Mouse (Mus musculus): ENCODE data around the gene Setdb1. TPM values are rescaled to one million over a fixed set of nuclear protein-coding genes. Genes with fewer than 3 reads are reported as not detected.

Gene Setdb1
- polyA plus RNA-seq, 1 experiment from 2014 or later = 68.7 TPM

DNA sequence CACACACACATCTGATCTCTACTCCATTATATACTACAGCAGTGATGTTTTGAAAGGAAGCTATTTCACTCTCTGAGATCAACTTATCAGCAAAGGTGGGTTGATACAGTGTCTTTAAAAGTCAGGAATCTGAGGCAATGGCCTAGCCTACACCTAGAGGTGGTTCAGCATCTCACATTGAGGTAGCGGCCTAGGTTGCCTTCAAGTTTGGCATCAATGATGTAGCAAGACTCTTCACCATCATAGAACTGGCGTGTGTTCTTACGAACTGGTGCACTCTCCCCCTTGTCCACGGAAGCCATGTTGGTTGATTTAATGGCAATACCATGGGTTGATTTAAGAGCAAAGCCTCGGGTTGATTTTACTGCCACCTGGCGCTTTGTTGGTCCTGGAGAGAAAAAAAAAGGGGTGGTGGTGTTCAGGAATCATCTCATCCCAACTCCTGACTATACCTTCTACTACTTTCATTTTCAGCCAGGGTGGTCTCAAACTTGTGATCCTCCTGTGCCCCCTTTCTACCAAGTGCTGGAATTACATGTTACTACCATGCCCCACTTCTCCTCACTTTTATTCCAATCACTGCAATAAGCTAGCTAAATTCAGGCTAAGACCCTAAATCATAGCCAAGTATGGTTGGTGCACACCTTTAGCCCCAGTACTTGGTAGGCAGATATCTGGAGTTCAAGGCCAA, 32.4 kb downstream of the Setdb1 start:
- no peak overlapping the region for H3K4me2 ChIP-seq (ENCODE audit: low read depth)
- no peaks in the 10 kb centered on the region for H3K27me3 ChIP-seq (ENCODE audit: control insufficient read depth, insufficient read depth, low read length)
- H3K36me3 ChIP-seq (ENCODE audit: control insufficient read depth, insufficient read depth, low read length) = peaks cover 35% of the 10 kb centered on the region
- H3K27ac ChIP-seq (ENCODE audit: low read depth, low read length) = no peak overlapping the region
- no peaks in the 10 kb centered on the region for H3K4me1 ChIP-seq (ENCODE audit: control insufficient read depth, insufficient read depth, low read length)
- no peak overlapping the region for H3K9ac ChIP-seq (ENCODE audit: low read length)
- DNase-seq (ENCODE audit: low spot score) (no peak), ATAC-seq (ENCODE audit: insufficient read depth, low FRiP score, low TSS enrichment) (no peak)
- H3K9me3 ChIP-seq (ENCODE audit: control insufficient read depth, low read length) = no peaks in the 10 kb centered on the region
- WGBS = 90% methylated on average over 6 of the region's 6 CpGs
- H3K4me3 ChIP-seq (ENCODE audit: low read depth, low read length) = no peak overlapping the region

DNA sequence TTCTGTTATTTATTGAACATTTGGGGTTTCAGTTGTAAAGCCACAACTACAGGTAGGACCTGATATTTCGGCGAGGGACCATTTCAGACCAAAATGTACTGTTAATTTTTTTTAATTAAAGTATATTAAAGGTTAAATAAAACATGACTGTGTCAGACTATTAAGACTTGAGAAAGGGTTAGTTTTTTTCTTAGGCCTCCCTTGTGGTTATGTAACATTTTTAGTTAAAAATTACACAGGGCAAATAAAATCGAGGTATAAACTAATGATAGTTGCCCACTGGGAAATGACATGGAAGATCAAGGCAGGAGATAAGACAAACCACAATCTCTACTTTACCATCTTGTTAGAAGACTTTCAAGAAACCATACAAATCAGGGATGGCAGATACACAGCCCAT, 33.6 kb downstream of the Setdb1 start:
- Histone ChIP-seq H3K9ac (ENCODE audit: low read length) (no peak overlapping the region), H3K27me3 (ENCODE audit: control insufficient read depth, insufficient read depth, low read length) (no peaks in the 10 kb centered on the region), H3K9me3 (ENCODE audit: control insufficient read depth, low read length) (no peaks in the 10 kb centered on the region), H3K27ac (ENCODE audit: low read depth, low read length) (no peak overlapping the region), H3K36me3 (ENCODE audit: control insufficient read depth, insufficient read depth, low read length) (peaks cover 35% of the 10 kb centered on the region), H3K4me1 (ENCODE audit: control insufficient read depth, insufficient read depth, low read length) (peaks cover 3% of the 10 kb centered on the region; the same call in 1 of the 2 replicates), H3K4me3 (ENCODE audit: low read depth, low read length) (no peak overlapping the region), H3K4me2 (ENCODE audit: low read depth) (no peak overlapping the region)
- WGBS = 91% methylated on average over 3 of the region's 3 CpGs
- DNase-seq (ENCODE audit: low spot score) = no peak
- ATAC-seq (ENCODE audit: insufficient read depth, low FRiP score, low TSS enrichment) = no peak

DNA sequence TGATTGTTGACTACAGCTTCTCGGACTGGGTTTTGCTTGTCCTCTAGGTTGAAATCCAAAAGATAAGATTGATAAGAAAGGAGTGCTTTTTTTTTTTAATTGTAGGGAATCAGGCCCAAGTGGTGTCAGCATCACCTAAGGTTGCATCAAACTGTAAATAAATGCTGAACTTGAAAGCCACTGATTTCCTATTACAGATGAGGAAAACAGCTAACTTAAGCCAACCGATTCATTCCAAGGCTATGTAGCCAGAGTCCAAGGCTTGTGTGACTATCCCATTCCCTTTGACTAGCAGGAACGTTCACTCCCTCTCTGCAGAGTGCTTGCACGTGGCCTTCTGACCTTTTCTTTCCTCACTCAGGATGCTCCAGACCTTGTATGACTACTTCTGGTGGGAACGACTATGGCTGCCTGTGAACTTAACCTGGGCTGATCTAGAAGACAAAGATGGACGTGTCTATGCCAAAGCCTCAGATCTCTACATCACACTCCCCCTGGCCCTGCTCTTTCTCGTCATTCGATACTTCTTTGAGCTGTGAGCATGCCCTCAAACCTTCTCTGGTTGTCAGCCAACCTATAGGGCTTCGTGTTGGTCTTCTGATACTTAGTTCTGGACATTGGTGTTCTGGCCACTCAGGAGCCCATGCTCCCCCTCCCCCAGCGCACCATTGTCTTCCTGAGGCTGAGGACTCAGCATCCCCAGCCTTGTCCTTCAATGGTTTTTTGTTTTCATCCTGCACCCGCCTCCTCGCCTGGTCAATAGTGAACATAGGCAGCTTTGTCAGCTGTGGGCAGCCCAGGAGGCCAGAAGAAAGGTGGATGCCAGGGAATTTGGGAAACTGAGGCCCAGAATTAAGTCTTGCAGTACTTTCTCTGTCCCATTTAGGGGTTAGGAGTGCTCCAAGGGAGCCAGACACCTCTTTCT, 37.0 kb downstream of the Setdb1 start:
- peaks cover 23% of the 10 kb centered on the region for H3K36me3 ChIP-seq (ENCODE audit: control insufficient read depth, insufficient read depth, low read length)
- no peak for DNase-seq (ENCODE audit: low spot score)
- no peak overlapping the region for H3K4me3 ChIP-seq (ENCODE audit: low read depth, low read length)
- H3K27me3 ChIP-seq (ENCODE audit: control insufficient read depth, insufficient read depth, low read length) = no peaks in the 10 kb centered on the region
- no peak for ATAC-seq (ENCODE audit: insufficient read depth, low FRiP score, low TSS enrichment)
- H3K4me1 ChIP-seq (ENCODE audit: control insufficient read depth, insufficient read depth, low read length) = peaks cover 18% of the 10 kb centered on the region; the same call in 1 of the 2 replicates
- H3K9ac ChIP-seq (ENCODE audit: low read length) = no peak overlapping the region
- 78% methylated on average over 12 of the region's 12 CpGs for WGBS
- no peak overlapping the region for H3K27ac ChIP-seq (ENCODE audit: low read depth, low read length)
- no peak overlapping the region for H3K4me2 ChIP-seq (ENCODE audit: low read depth)
- H3K9me3 ChIP-seq (ENCODE audit: control insufficient read depth, low read length) = no peaks in the 10 kb centered on the region

DNA sequence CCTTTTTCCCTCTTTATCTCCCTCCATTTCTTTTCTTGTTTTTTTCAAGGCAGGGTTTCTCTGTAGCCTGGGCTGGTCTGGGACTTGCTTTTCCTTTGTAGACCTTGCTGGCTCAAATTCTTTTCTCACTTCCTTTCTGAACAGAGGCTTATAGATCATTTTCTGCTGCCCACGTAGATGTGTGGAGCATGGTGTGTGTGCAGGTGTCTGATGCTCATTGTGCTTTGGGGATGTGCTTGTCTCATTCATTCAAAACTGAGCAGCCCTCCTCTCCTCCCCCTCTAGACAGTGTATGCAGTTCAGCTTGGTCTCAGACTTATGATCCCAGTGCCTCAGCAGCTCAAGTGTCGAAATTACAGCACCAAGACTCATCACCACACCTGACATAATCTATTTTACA, 37.9 kb downstream of the Setdb1 start:
- Histone ChIP-seq H3K36me3 (ENCODE audit: control insufficient read depth, insufficient read depth, low read length) (peaks cover 17% of the 10 kb centered on the region), H3K4me1 (ENCODE audit: control insufficient read depth, insufficient read depth, low read length) (peaks cover 18% of the 10 kb centered on the region; the same call in 1 of the 2 replicates), H3K9me3 (ENCODE audit: control insufficient read depth, low read length) (no peaks in the 10 kb centered on the region), H3K9ac (ENCODE audit: low read length) (no peak overlapping the region), H3K4me3 (ENCODE audit: low read depth, low read length) (no peak overlapping the region), H3K27ac (ENCODE audit: low read depth, low read length) (no peak overlapping the region), H3K4me2 (ENCODE audit: low read depth) (no peak overlapping the region), H3K27me3 (ENCODE audit: control insufficient read depth, insufficient read depth, low read length) (no peaks in the 10 kb centered on the region)
- DNase-seq (ENCODE audit: low spot score) = no peak
- no peak for ATAC-seq (ENCODE audit: insufficient read depth, low FRiP score, low TSS enrichment)
- WGBS = 75% methylated on average over 2 of the region's 2 CpGs

DNA sequence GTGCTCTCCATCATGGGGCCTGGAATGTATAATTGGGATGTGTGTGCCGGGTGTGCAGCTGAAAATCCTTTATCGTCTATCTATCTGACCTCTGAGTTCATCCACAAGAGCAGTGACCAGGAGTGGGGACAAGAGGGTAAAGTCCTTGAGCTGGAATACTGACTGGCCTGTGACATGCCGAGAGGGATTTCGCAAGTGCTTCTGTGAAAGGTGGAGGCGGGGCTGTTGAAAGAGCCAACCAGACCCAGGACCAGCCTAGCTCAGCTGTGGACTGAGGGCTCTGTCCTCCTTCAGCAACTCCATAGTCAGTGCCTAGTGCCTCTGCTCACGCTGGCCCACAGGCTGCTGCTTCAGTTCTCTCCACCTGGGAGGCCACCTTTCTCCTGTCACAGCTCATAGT, 38.5 kb downstream of the Setdb1 start:
- H3K9ac ChIP-seq (ENCODE audit: low read length) = no peak overlapping the region; the same call in 1 of the 2 replicates
- no peaks in the 10 kb centered on the region for H3K27me3 ChIP-seq (ENCODE audit: control insufficient read depth, insufficient read depth, low read length)
- ATAC-seq (ENCODE audit: insufficient read depth, low FRiP score, low TSS enrichment) (no peak), DNase-seq (ENCODE audit: low spot score) (no peak)
- no peak overlapping the region for H3K4me3 ChIP-seq (ENCODE audit: low read depth, low read length)
- H3K4me2 ChIP-seq (ENCODE audit: low read depth) = no peak overlapping the region
- WGBS = 45% methylated on average over 6 of the region's 6 CpGs
- no peaks in the 10 kb centered on the region for H3K9me3 ChIP-seq (ENCODE audit: control insufficient read depth, low read length)
- peaks cover 13% of the 10 kb centered on the region for H3K36me3 ChIP-seq (ENCODE audit: control insufficient read depth, insufficient read depth, low read length)
- H3K27ac ChIP-seq (ENCODE audit: low read depth, low read length) = no peak overlapping the region
- peaks cover 18% of the 10 kb centered on the region; the same call in 1 of the 2 replicates for H3K4me1 ChIP-seq (ENCODE audit: control insufficient read depth, insufficient read depth, low read length)

DNA sequence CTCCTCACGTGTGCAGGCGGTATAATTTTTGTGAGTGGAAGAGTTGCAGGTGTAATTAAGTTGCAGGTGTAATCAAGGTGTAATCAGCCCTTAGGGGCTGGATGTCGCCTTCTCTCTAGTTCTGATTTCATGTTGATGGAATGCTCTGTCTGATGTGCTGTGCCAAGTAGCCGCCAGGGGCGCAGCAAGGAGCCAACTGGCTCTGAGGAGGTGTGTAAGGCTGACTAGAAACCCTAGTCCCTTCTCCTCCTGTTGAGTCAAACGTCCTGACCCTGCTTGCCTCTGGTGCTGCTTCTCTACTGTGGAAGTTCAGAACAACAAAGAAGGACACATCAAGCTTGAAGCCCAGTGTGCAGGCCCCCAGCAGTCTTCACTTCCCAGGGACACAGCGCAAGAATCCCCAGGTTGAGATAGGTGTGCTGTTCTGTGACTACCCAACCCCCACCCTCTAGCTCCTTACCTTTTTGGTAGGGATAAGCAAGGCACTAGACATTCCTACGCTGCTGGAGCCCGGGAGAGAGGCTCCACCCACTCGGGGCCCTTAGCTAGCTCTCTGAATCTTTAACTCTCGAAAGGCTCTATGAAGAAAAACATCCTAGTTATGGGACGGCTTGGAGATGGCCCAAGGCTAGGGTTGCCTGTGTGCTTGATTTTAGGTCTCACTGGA, 39.5 kb downstream of the Setdb1 start:
- Histone ChIP-seq H3K9me3 (ENCODE audit: control insufficient read depth, low read length) (no peaks in the 10 kb centered on the region), H3K9ac (ENCODE audit: low read length) (no peak overlapping the region), H3K4me3 (ENCODE audit: low read depth, low read length) (no peak overlapping the region), H3K27ac (ENCODE audit: low read depth, low read length) (no peak overlapping the region), H3K4me1 (ENCODE audit: control insufficient read depth, insufficient read depth, low read length) (peaks cover 18% of the 10 kb centered on the region; the same call in 1 of the 2 replicates), H3K4me2 (ENCODE audit: low read depth) (no peak overlapping the region), H3K36me3 (ENCODE audit: control insufficient read depth, insufficient read depth, low read length) (peaks cover 12% of the 10 kb centered on the region), H3K27me3 (ENCODE audit: control insufficient read depth, insufficient read depth, low read length) (no peaks in the 10 kb centered on the region)
- ATAC-seq (ENCODE audit: insufficient read depth, low FRiP score, low TSS enrichment) (no peak), DNase-seq (ENCODE audit: low spot score) (peak; percentile 67)
- WGBS = 21% methylated on average over 12 of the region's 12 CpGs

DNA sequence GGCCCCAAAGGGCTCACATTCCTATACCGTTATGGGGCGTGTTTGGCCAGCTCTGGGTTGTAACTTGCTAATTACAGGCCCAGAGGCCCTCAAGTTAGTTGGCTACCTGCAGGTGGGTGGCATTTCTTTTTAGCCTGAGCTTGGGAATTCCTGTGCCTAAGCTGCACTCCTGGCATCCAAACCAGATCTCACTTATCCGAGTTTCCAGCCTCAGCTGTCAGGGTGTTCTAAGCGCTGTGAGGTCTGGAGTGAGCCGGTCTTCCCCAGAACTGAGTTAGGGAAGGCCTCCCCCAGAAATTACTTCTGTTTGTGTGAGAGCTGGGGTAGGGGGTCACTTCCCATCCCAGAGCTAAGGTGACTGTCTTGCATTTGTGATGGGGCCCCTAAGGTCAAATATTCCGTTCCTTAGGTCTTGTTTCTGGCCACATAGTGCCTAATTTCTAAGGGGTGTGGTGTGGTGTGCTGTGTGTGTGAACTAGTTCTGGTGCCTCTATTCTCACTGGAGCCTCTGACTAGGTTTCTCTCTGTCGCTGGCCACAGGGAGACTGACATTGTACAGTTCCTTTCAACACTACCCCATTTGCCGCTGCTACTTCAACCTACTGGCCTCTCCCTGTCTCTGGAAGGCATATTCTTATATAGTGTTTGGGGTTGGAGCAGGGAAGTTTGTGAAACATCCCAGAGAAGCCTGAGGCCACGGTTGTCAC, 41.0 kb downstream of the Setdb1 start:
- 13% methylated on average over 9 of the region's 9 CpGs for WGBS
- Histone ChIP-seq H3K4me3 (ENCODE audit: low read depth, low read length) (peak overlapping the region; percentile 80), H3K9ac (ENCODE audit: low read length) (peak overlapping the region; percentile 97), H3K27me3 (ENCODE audit: control insufficient read depth, insufficient read depth, low read length) (no peaks in the 10 kb centered on the region), H3K9me3 (ENCODE audit: control insufficient read depth, low read length) (no peaks in the 10 kb centered on the region), H3K4me2 (ENCODE audit: low read depth) (peak overlapping the region; percentile 68), H3K27ac (ENCODE audit: low read depth, low read length) (peak overlapping the region; percentile 89; the same call in 1 of the 2 replicates), H3K36me3 (ENCODE audit: control insufficient read depth, insufficient read depth, low read length) (peaks cover 8% of the 10 kb centered on the region), H3K4me1 (ENCODE audit: control insufficient read depth, insufficient read depth, low read length) (peaks cover 18% of the 10 kb centered on the region; the same call in 1 of the 2 replicates)
- DNase-seq (ENCODE audit: low spot score) = no peak
- no peak for ATAC-seq (ENCODE audit: insufficient read depth, low FRiP score, low TSS enrichment)

Data from neural tube, embryonic 11.5 days (tissue).